Mouse (Mus musculus) spleen, postnatal 4 days (tissue): Measurements from ENCODE around the gene 9930021J03Rik.

ENCODE experiments used
- DNase-seq, 2 experiments: peaks; one replicate each; pipeline ENCODE4 v3.0.0; 2022; ENCODE audit warnings: low spot score in 2 of 2

The 9930021J03Rik gene

GRCm38 (mm10) chr19:29805917-29806785, at the start of gene 9930021J03Rik:
9930021J03Rik (minus strand) TSS chr19:29805989.
- peak; percentile 99 for DNase-seq

- DNase-seq, result no peak
Measured at GRCm38 (mm10) chr19:29853711-29854110, 47.9 kb upstream of the 9930021J03Rik start.

- DNase-seq, result no peak
Measured at GRCm38 (mm10) chr19:29851036-29851690, 45.4 kb upstream of the 9930021J03Rik start.

- DNase-seq, result no peak
Measured at GRCm38 (mm10) chr19:29849924-29850551, 44.2 kb upstream of the 9930021J03Rik start.

GRCm38 (mm10) chr19:29844036-29844661, 38.4 kb upstream of the 9930021J03Rik start:
- no peak for DNase-seq

- no peak for DNase-seq
Measured at GRCm38 (mm10) chr19:29843641-29844035, 37.8 kb upstream of the 9930021J03Rik start.

- no peak for DNase-seq
Measured at GRCm38 (mm10) chr19:29842973-29843372, 37.2 kb upstream of the 9930021J03Rik start.

- no peak for DNase-seq
Measured at GRCm38 (mm10) chr19:29840642-29841041, 34.9 kb upstream of the 9930021J03Rik start.

- no peak for DNase-seq
Measured at GRCm38 (mm10) chr19:29838636-29839135, 32.9 kb upstream of the 9930021J03Rik start.

- DNase-seq, result no peak
Measured at GRCm38 (mm10) chr19:29838171-29838570, 32.4 kb upstream of the 9930021J03Rik start.

- no peak for DNase-seq
Measured at GRCm38 (mm10) chr19:29835364-29836034, 29.7 kb upstream of the 9930021J03Rik start.

- no peak for DNase-seq
Measured at GRCm38 (mm10) chr19:29830911-29831310, 25.1 kb upstream of the 9930021J03Rik start.

GRCm38 (mm10) chr19:29828558-29828957, 22.8 kb upstream of the 9930021J03Rik start:
- DNase-seq, result no peak

GRCm38 (mm10) chr19:29826686-29827085, 20.9 kb upstream of the 9930021J03Rik start:
- no peak for DNase-seq

GRCm38 (mm10) chr19:29825003-29825402, 19.2 kb upstream of the 9930021J03Rik start:
- no peak for DNase-seq

- DNase-seq, result peak; percentile 49 to 74
Measured at GRCm38 (mm10) chr19:29824034-29824700, 18.4 kb upstream of the 9930021J03Rik start.

- no peak for DNase-seq
Measured at GRCm38 (mm10) chr19:29823456-29824010, 17.7 kb upstream of the 9930021J03Rik start.

GRCm38 (mm10) chr19:29820966-29821365, 15.2 kb upstream of the 9930021J03Rik start:
- no peak for DNase-seq

GRCm38 (mm10) chr19:29812581-29813460, 7.0 kb upstream of the 9930021J03Rik start, which contains the start of gene Ranbp6:
Ranbp6 (minus strand) TSS chr19:29812974.
- peak; percentile 90 to 96 for DNase-seq
